Mouse (Mus musculus): ENCODE measurements at regions not wholly inside any gene's neighbourhood (a gene's known extent, or its start where the extent isn't known, plus 50 kb on each side); places are given as distances from the start of the nearest gene placed in this dataset.

DNA sequence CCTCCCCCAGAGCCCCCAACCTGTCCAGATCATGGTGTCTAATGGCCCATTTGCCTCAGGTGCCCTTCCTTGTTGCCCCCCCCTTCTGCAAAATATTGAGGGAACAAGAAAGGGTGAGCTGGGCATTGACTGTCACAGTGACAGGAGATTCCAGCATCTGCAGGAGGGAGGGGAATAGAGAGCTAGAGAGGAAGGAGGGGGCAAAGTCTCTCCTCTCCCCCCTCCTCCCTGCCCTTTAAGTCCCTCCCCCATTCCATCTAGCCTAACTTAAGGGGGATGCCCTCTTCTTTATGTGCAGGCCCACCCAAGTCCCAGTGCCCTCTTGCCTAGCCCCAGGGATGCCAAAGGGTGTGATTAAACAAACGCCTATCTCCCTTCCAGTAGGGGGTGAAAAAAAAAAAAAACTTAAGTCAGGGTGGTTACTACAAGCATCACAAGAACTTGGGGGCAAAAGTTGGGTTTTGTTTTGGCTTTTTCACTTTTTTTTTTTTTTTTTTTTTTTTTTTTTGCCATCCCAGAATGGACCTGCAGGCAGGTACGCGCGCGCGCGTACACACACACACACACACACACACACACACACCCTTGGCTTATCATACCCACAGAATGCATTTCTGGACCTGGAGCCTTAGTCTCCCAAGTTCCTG, 84.8 kb upstream of the Hsd17b12 start:
- no peak for TF ChIP-seq CTCF (IDR thresholded peaks at IDR 0.05)
- no peak for TF ChIP-seq EP300 (IDR thresholded peaks at IDR 0.05; ENCODE audit: insufficient read depth, low read depth, low read length)
- no peak for TF ChIP-seq POLR2A (IDR thresholded peaks at IDR 0.05; ENCODE audit: insufficient read depth, low read depth, low read length)

Measured in heart, adult 2 months (tissue).